Mouse (Mus musculus) midbrain, postnatal 0 days (tissue): ENCODE data around the gene Timm17a. TPM values are rescaled to one million over a fixed set of nuclear protein-coding genes. Genes with fewer than 3 reads are reported as not detected.

Experiments
- ATAC-seq: fragments of 200-750 bp; cut with Nextera tagmentation; 2 replicates; pipeline ENCODE4 v1.8.0; 2017; ENCODE audit warnings: moderate number of reproducible peaks, mild to moderate bottlenecking, moderate TSS enrichment, moderate library complexity; ENCODE audit not compliant: low FRiP score
- DNase-seq: peaks from one replicate; pipeline ENCODE4 v3.0.0-alpha.2; 2015; ENCODE audit warnings: low spot score
- H3K27ac ChIP-seq: fragments of 300-500 bp; sonication (generic); 2 replicates; pipeline ENCODE4 v1.5.1; 2014; ENCODE audit warnings: low read depth, mild to moderate bottlenecking, low read length, mixed read lengths
- H3K27me3 ChIP-seq: fragments of 300-500 bp; sonication (generic); 2 replicates; pipeline ENCODE4 v1.6.1; 2014; ENCODE audit warnings: low read length, control low read depth, mixed read lengths; ENCODE audit not compliant: insufficient read depth
- H3K36me3 ChIP-seq: fragments of 300-500 bp; sonication (generic); 2 replicates; pipeline ENCODE4 v1.6.1; 2014; ENCODE audit warnings: low read length, control low read depth, mixed read lengths; ENCODE audit not compliant: insufficient read depth
- H3K4me1 ChIP-seq: fragments of 300-500 bp; sonication (generic); 2 replicates; pipeline ENCODE4 v1.6.1; 2014; ENCODE audit warnings: mild to moderate bottlenecking, control low read depth, antibody characterized with exemption, low read length, mixed read lengths; ENCODE audit not compliant: insufficient read depth
- H3K4me2 ChIP-seq: fragments of 300-500 bp; sonication (generic); 2 replicates; pipeline ENCODE4 v1.6.1; 2014; ENCODE audit warnings: low read depth, mild to moderate bottlenecking, low read length, mixed read lengths; ENCODE audit not compliant: poor library complexity, severe bottlenecking
- H3K4me3 ChIP-seq: fragments of 300-500 bp; sonication (generic); 2 replicates; pipeline ENCODE4 v1.5.1; 2014; ENCODE audit warnings: low read depth, mild to moderate bottlenecking, low read length, moderate library complexity
- H3K9ac ChIP-seq: fragments of 300-500 bp; sonication (generic); replicated peaks from 2 replicates; pipeline ENCODE4 v1.6.1; 2014; ENCODE audit warnings: mild to moderate bottlenecking, low read length, moderate library complexity, mixed read lengths; ENCODE audit not compliant: poor library complexity, severe bottlenecking
- H3K9me3 ChIP-seq: fragments of 300-500 bp; sonication (generic); 2 replicates; pipeline ENCODE4 v1.6.1; 2016; ENCODE audit warnings: low read length, control low read depth
- CTCF ChIP-seq: IDR thresholded peaks from 2 replicates; pipeline ENCODE4 v1.5.1; 2016; ENCODE audit warnings: antibody characterized with exemption, mild to moderate bottlenecking
- WGBS: fragments of 180-500 bp; shearing (Covaris S2); extraction: QIAGEN DNeasy Blood & Tissue Kit; methylation state at CpG from one replicate; pipeline ENCODE4 v1.1.7; 2014; 5-methylcytosine and 5-hydroxymethylcytosine counted together
- polyA plus RNA-seq: library from polyadenylated mRNA; unstranded; fragments of >200 nt; fragmentation: Nextera tagmentation; extraction: Ambion mirVana; gene quantifications from 2 replicates; pipeline ENCODE4 v1.2.1, GENCODE M21; 2015
- total RNA-seq: library from RNA; depleted of rRNA; stranded (reverse); fragments of >200 nt; gene quantifications from 2 replicates; pipeline ENCODE4 v1.2.3, GENCODE M21; 2014

The Timm17a gene
- total and polyA plus RNA-seq, 2 experiments from 2014 or later: 34.4 to 166 TPM

- under 1% methylated on average over 39 of the region's 39 CpGs for WGBS
- DNase-seq: peak; percentile 78
- peak within 1 kb of the TSS; percentile 89 for H3K27ac ChIP-seq
These were observed 29.7 kb downstream of the Timm17a start, which contains the start of gene Rnpep for GRCm38 (mm10) chr1:135283826-135284291. Gene Rnpep, minus strand, starts transcription at chr1:135284084.

DNA sequence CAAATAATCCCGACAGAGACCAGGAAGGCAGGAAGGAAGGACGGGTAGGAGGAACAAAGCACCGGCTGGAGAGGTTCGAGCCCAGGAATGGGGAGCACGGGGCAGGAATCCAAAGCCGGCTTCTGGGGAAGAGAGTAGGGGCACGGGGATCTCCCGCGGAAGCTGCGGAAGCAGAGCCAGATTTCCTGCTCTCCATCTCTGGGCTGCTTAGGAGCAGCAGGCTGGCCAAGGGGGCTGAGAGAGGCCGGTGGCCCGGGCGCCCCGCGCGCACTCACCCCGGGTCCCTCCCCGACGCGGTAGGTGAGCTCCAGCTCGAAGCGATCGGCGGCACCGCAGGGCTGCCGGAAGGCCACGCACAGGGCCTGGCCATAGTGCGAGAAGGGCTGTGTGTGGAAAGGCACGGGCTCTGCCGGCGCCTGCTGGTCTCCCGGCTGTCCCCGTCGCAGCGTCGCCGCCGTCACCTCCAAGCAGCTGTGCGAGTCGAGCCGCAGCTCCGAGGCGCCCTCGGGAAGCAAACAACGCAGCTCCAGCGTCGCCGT, 30.2 kb downstream of the Timm17a start:
- peak overlapping the region; percentile 95 for H3K9ac ChIP-seq
- DNase-seq (no peak), ATAC-seq (peak; percentile 60)
- no peaks in the 10 kb centered on the region for H3K27me3 ChIP-seq
- no peaks in the 10 kb centered on the region for H3K4me1 ChIP-seq
- peak overlapping the region; percentile 89 for H3K27ac ChIP-seq
- under 1% methylated on average over 34 of the region's 48 CpGs for WGBS
- H3K9me3 ChIP-seq: no peaks in the 10 kb centered on the region
- H3K4me3 ChIP-seq: peak overlapping the region; percentile 85
- no peak for TF ChIP-seq CTCF
- peak overlapping the region; percentile 88 for H3K4me2 ChIP-seq
- H3K36me3 ChIP-seq: peaks cover 2% of the 10 kb centered on the region

More at GRCm38 (mm10) chr1:135283826-135284291, 29.7 kb downstream of the Timm17a start, which contains the start of gene Rnpep:
- no peaks in the 10 kb centered on the region for H3K4me1 ChIP-seq
- H3K9ac ChIP-seq: peak within 1 kb of the TSS; percentile 95
- no peaks in the 10 kb centered on the region for H3K27me3 ChIP-seq
- H3K4me3 ChIP-seq: peak within 1 kb of the TSS; percentile 85
- ATAC-seq: peak; percentile 85
- TF ChIP-seq CTCF: no peak
- H3K4me2 ChIP-seq: peak within 1 kb of the TSS; percentile 88
- H3K36me3 ChIP-seq: no peaks in the 10 kb centered on the region; the same call in 1 of the 2 replicates
- H3K9me3 ChIP-seq: no peaks in the 10 kb centered on the region

DNA sequence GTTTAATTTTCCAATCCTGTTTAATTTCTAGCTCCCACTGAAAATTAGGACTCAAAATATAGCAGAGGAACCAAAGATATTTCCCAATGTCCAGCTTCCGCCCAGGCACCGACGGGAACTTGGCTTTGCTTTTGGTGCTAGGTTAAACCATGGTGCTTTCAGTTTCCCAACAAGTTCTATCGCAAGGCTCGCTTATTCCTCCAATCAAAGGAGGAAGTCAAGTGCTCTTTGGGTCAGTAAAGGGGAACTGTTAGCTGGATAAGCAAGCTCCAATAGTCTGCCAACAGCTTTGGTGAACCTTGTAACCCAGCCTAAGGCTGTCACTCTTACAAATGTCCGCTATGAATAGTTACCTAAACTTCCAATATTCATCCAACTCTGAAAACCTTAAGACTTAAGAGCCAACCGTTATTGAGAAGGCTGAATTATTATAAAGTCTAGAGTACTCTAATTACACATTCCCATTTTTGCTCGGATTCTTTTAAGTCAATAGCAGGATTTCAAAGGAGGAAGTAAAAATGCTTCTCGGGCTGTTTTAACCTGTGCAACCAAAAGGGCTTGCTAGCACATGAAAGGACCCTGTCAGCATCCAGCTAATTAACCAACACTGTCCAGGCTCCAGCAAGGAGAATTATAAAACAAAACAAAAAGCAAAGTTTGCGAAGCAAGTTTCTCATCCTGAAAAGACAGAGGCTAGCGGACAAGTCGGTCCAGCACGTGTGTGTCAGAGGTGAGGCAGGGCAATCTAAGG, 30.9 kb downstream of the Timm17a start:
- no peaks in the 10 kb centered on the region for H3K4me1 ChIP-seq
- H3K36me3 ChIP-seq: peaks cover 9% of the 10 kb centered on the region
- H3K9ac ChIP-seq: peak overlapping the region; percentile 95
- no peak for ATAC-seq
- no peaks in the 10 kb centered on the region for H3K27me3 ChIP-seq
- 39% methylated on average over 13 of the region's 13 CpGs for WGBS
- peak overlapping the region; percentile 85 for H3K4me3 ChIP-seq
- DNase-seq: no peak
- peak overlapping the region; percentile 88 for H3K4me2 ChIP-seq
- no peak for TF ChIP-seq CTCF
- peak overlapping the region; percentile 89; the same call in 1 of the 2 replicates for H3K27ac ChIP-seq
- H3K9me3 ChIP-seq: no peaks in the 10 kb centered on the region

DNA sequence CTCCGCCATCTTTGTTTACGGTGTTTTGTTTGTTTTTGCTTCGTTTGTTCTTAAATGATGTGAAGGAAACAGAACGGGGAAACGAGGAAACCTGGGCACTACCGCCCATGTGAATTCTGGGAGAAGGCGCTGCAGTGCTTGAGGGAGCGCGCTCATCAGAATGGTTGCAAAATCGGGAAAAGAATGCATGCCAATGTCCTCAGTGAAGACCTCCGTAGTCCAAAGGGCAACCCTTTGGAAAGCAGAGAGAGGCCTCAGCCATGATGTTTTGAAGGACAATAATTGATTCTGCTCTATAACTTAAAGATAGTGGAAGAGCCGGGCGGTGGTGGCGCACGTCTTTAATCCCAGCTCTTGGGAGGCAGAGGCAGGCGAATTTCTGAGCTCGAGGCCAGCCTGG, 31.7 kb downstream of the Timm17a start:
- DNase-seq (no peak), ATAC-seq (no peak)
- Histone ChIP-seq H3K27me3 (no peaks in the 10 kb centered on the region), H3K27ac (no peak overlapping the region), H3K36me3 (peaks cover 16% of the 10 kb centered on the region), H3K4me3 (no peak overlapping the region), H3K4me1 (no peaks in the 10 kb centered on the region), H3K4me2 (no peak overlapping the region), H3K9me3 (no peaks in the 10 kb centered on the region), H3K9ac (no peak overlapping the region)
- 96% methylated on average over 17 of the region's 17 CpGs for WGBS
- TF ChIP-seq CTCF: no peak

- Histone ChIP-seq H3K4me2 (no peak overlapping the region), H3K4me1 (no peaks in the 10 kb centered on the region), H3K36me3 (peaks cover 18% of the 10 kb centered on the region), H3K27ac (no peak overlapping the region), H3K4me3 (no peak overlapping the region), H3K27me3 (no peaks in the 10 kb centered on the region), H3K9ac (no peak overlapping the region), H3K9me3 (no peaks in the 10 kb centered on the region)
- ATAC-seq: no peak
- 57% methylated on average over 9 of the region's 9 CpGs for WGBS
- no peak for TF ChIP-seq CTCF
- DNase-seq: peak; percentile 85
These were observed 32.9 kb downstream of the Timm17a start for GRCm38 (mm10) chr1:135280646-135281045.

DNA sequence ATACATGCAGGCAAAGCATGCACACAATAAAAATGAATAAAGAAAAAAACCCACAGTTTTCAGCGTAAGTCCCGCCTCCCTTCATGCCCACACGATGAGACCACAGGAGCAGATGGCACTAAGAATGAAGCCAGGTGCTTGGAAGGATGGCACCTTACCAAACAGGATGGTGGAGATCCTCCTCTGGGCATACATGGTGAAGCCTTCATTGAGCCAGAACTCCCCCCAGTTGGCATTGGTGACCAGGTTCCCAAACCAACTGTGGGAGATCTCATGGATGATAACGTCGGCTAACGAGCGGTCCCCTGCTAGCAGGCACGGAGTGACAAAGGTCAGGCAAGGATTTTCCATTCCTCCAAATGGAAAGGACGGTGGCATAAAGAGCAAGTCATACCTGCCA, 42.2 kb downstream of the Timm17a start:
- ATAC-seq (no peak), DNase-seq (no peak)
- 91% methylated on average over 9 of the region's 9 CpGs for WGBS
- H3K9ac ChIP-seq: no peak overlapping the region
- H3K9me3 ChIP-seq: no peaks in the 10 kb centered on the region
- no peak for TF ChIP-seq CTCF
- H3K27me3 ChIP-seq: no peaks in the 10 kb centered on the region
- no peak overlapping the region for H3K27ac ChIP-seq
- H3K4me3 ChIP-seq: no peak overlapping the region
- no peak overlapping the region for H3K4me2 ChIP-seq
- H3K4me1 ChIP-seq: no peaks in the 10 kb centered on the region
- peaks cover 34% of the 10 kb centered on the region for H3K36me3 ChIP-seq
